Mouse (Mus musculus): Measurements from ENCODE around the gene Pramel6.

GRCm38 (mm10) chr2:87531496-87531895 lies 25.1 kb downstream of the Pramel6 start, which contains the start of gene Olfr153:
- TF ChIP-seq CTCF (IDR thresholded peaks at IDR 0.05; ENCODE audit: control insufficient read depth, insufficient read depth, low read length) (no peak), POLR2A (IDR thresholded peaks at IDR 0.05; ENCODE audit: borderline replicate concordance, control insufficient read depth, low read depth, low read length) (no peak)
